Mouse (Mus musculus) lung, postnatal 0 days (tissue): ENCODE measurements around the gene Fam122a. TPM values are rescaled to one million over a fixed set of nuclear protein-coding genes. Genes with fewer than 3 reads are reported as not detected.
A peak's percentile ranks its signal among the peaks of the same experiment; 100 is the strongest.

Experiments
- ATAC-seq: fragments of 200-750 bp; cut with Nextera tagmentation; 2 replicates; pipeline ENCODE4 v1.8.0; 2017; ENCODE audit warnings: moderate library complexity
- DNase-seq: peaks from one replicate; pipeline ENCODE4 v3.0.0-alpha.2; 2016; ENCODE audit warnings: low spot score
- H3K27ac ChIP-seq: fragments of 300-500 bp; sonication (generic); 2 replicates; pipeline ENCODE4 v1.5.1; 2014; ENCODE audit warnings: antibody characterized with exemption, mild to moderate bottlenecking, low read length, mixed read lengths
- H3K27me3 ChIP-seq: fragments of 300-500 bp; sonication (generic); replicated peaks from 2 replicates; pipeline ENCODE4 v1.6.1; 2014; ENCODE audit warnings: low read length, mixed read lengths; ENCODE audit not compliant: insufficient read depth
- H3K36me3 ChIP-seq: fragments of 300-500 bp; sonication (generic); 2 replicates; pipeline ENCODE4 v1.6.1; 2014; ENCODE audit warnings: low read length, mixed read lengths; ENCODE audit not compliant: insufficient read depth
- H3K4me1 ChIP-seq: fragments of 300-500 bp; sonication (generic); 2 replicates; pipeline ENCODE4 v1.6.1; 2014; ENCODE audit warnings: antibody characterized with exemption, low read depth, low read length, mixed read lengths; ENCODE audit not compliant: insufficient read depth
- H3K4me2 ChIP-seq: fragments of 300-500 bp; sonication (generic); replicated peaks from 2 replicates; pipeline ENCODE4 v1.6.1; 2014; ENCODE audit warnings: low read depth, mild to moderate bottlenecking, low read length, moderate library complexity, mixed read lengths
- H3K4me3 ChIP-seq: fragments of 300-500 bp; sonication (generic); 2 replicates; pipeline ENCODE4 v1.5.1; 2014; ENCODE audit warnings: low read depth, low read length
- H3K9ac ChIP-seq: fragments of 300-500 bp; sonication (generic); replicated peaks from 2 replicates; pipeline ENCODE4 v1.6.1; 2014; ENCODE audit warnings: low read depth, mild to moderate bottlenecking
- H3K9me3 ChIP-seq: fragments of 300-500 bp; sonication (generic); 2 replicates; pipeline ENCODE4 v1.6.1; 2016; ENCODE audit warnings: low read length, mixed read lengths
- CTCF ChIP-seq: IDR thresholded peaks from 2 replicates; pipeline ENCODE4 v1.5.1; 2016; ENCODE audit warnings: antibody characterized with exemption, mild to moderate bottlenecking
- EP300 ChIP-seq: IDR thresholded peaks from 2 replicates; pipeline ENCODE4 v1.6.1; 2016; ENCODE audit warnings: antibody characterized with exemption, mild to moderate bottlenecking, control low read depth
- WGBS: fragments of 180-500 bp; shearing (Covaris S2); extraction: QIAGEN DNeasy Blood & Tissue Kit; methylation state at CpG from one replicate; pipeline ENCODE4 v1.1.7; 2014; 5-methylcytosine and 5-hydroxymethylcytosine counted together
- polyA plus RNA-seq: library from polyadenylated mRNA; unstranded; fragments of >200 nt; fragmentation: Nextera tagmentation; extraction: Ambion mirVana; gene quantifications from 2 replicates; pipeline ENCODE4 v1.2.1, GENCODE M21; 2015

Fam122a gene
- polyA plus RNA-seq, 1 experiment from 2014 or later: 47.8 TPM

DNA sequence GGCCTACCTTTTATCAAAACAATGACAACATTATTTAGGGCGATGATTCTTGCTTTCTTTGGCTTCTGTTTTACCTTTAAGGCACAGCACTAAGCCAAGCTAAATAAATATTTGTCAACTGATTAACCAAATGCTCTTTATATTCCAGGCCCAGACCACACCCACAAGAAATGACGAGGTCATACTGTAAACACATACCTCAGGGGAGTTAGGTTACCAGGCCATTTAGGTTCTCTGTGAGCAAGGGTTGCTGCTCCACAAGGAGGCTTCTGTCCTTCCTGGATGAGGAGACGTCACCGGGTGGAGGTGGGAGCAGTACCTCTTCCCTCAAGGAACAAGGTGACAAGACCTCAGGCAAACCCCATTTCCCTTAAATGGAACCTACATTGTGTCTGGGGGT is 49.9 kb downstream of the Fam122a start:
- 39% methylated on average over 4 of the region's 4 CpGs for WGBS
- Histone ChIP-seq H3K9ac (no peak overlapping the region), H3K4me2 (no peak overlapping the region), H3K36me3 (no peaks in the 10 kb centered on the region), H3K4me1 (no peaks in the 10 kb centered on the region), H3K9me3 (no peaks in the 10 kb centered on the region), H3K27me3 (no peaks in the 10 kb centered on the region), H3K27ac (no peak overlapping the region), H3K4me3 (no peak overlapping the region)
- DNase-seq: peak; percentile 58
- TF ChIP-seq EP300: no peak
- ATAC-seq: peak; percentile 72

DNA sequence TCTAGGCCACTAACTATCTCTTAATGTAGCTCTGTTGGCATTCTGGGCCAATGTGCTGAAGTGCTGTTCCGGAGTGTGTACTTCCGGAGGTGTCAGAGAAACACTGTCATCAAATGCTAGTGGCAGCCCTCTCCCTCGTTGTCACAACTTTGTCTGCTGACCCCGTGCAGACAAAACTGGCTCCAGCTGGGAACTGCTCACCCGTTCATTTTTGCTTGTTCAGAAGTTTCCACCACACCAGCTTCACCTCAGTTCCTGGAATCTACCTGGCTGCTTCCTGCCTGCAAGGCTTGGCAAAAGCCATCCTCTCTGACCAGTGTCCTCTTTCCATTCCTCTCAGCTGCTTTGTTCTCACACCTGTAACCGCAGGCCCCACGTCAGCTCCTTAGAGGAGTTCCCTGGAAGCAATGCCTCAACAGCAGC is 50.4 kb downstream of the Fam122a start:
- Histone ChIP-seq H3K36me3 (no peaks in the 10 kb centered on the region), H3K4me2 (no peak overlapping the region), H3K4me1 (no peaks in the 10 kb centered on the region), H3K9me3 (no peaks in the 10 kb centered on the region), H3K9ac (no peak overlapping the region), H3K27me3 (no peaks in the 10 kb centered on the region), H3K27ac (no peak overlapping the region), H3K4me3 (no peak overlapping the region)
- TF ChIP-seq EP300 (no peak), CTCF (no peak)
- DNase-seq (peak; percentile 36), ATAC-seq (peak; percentile 33; the same call in 1 of the 2 replicates)
- WGBS: 53% methylated on average over 7 of the region's 7 CpGs

Other genes with a start within 250 kb of the Fam122a start
- gene Fxn, start 196.8 kb downstream of the Fam122a start, polyA plus RNA-seq: 19.7 and 22.1 TPM in 2 replicates
- 14.1 and 14.5 TPM in 2 replicates for gene Pip5k1b, start 78.5 kb upstream of the Fam122a start, polyA plus RNA-seq
- 4.5 and 6.2 TPM in 2 replicates for gene Tmem252, start 196.7 kb upstream of the Fam122a start, polyA plus RNA-seq